Mouse (Mus musculus) heart, postnatal 10 days (tissue): Measurements from ENCODE around the gene Tnfsfm13. TPM values are rescaled to one million over a fixed set of nuclear protein-coding genes. Genes with fewer than 3 reads are reported as not detected.
"Not testable (repeated sequence)": the region's sequence is repeated elsewhere in the genome, so short reads cannot be mapped to it uniquely, and the experiment has no call there.

Experiments used
- DNase-seq, 2 experiments: peaks; one replicate each; pipeline ENCODE4 v3.0.0; 2021
- intact Hi-C: fragments of 180-260 bp; cut with DNase I; formaldehyde crosslinking; loops from one replicate; pipeline ENCODE4 v1.15.1; 2025
- total RNA-seq, 2 experiments: library from RNA; stranded (reverse); gene quantifications; 2 replicates each; pipeline ENCODE4 v1.2.3; 2021

Tnfsfm13 gene
- total RNA-seq = 1 to 10 TPM; 5.1 to 5.2 TPM

- peak; percentile 85 to 87 for DNase-seq
- intact Hi-C loops = no loop called here
Observed at GRCm38 (mm10) chr11:69695361-69696181, at the start of gene Tnfsfm13, which contains the start of gene Tnfsf12. TSS of gene Tnfsfm13 (minus strand) at chr11:69696098. TSS of gene Tnfsf12 (minus strand) at chr11:69695849.

GRCm38 (mm10) chr11:69731408-69731807 is 35.5 kb upstream of the Tnfsfm13 start:
- DNase-seq, intact Hi-C loops: not testable (repeated sequence)

GRCm38 (mm10) chr11:69729063-69729462 is 33.2 kb upstream of the Tnfsfm13 start:
- intact Hi-C loops = loop anchor here (5.0 kb wide), 1 partner anchor 148 kb away; the partner anchor contains the start of gene Tmem95
- DNase-seq = peak; percentile 30 to 69

- intact Hi-C loops = loop anchor here (5.0 kb wide), 1 partner anchor 151 kb away; the partner anchor contains the start of gene Tmem95
- DNase-seq = no peak
Observed at GRCm38 (mm10) chr11:69725951-69726350, 30.1 kb upstream of the Tnfsfm13 start.

GRCm38 (mm10) chr11:69723074-69723473 is 27.2 kb upstream of the Tnfsfm13 start:
- DNase-seq = no peak
- intact Hi-C loops = no loop called here

GRCm38 (mm10) chr11:69720852-69721251 is 25.0 kb upstream of the Tnfsfm13 start:
- intact Hi-C loops = no loop called here
- DNase-seq = no peak

GRCm38 (mm10) chr11:69719423-69719822 is 23.5 kb upstream of the Tnfsfm13 start:
- intact Hi-C loops = no loop called here
- no peak for DNase-seq

- intact Hi-C loops = no loop called here
- no peak for DNase-seq
Observed at GRCm38 (mm10) chr11:69718661-69719060, 22.8 kb upstream of the Tnfsfm13 start.

- no peak for DNase-seq
- intact Hi-C loops = no loop called here
Observed at GRCm38 (mm10) chr11:69716953-69717352, 21.1 kb upstream of the Tnfsfm13 start.

GRCm38 (mm10) chr11:69715929-69716328 is 20.0 kb upstream of the Tnfsfm13 start:
- DNase-seq = peak in 1 of 2 experiments; percentile 26
- intact Hi-C loops = loop anchor here (1.0 kb wide), 1 partner anchor 34 kb away; the partner anchor contains the start of gene Senp3

- intact Hi-C loops = loop anchor here (1.0 kb wide), 1 partner anchor 33 kb away; the partner anchor contains the start of gene Senp3
- peak in 1 of 2 experiments; percentile 51 for DNase-seq
Observed at GRCm38 (mm10) chr11:69715482-69715881, 19.6 kb upstream of the Tnfsfm13 start.

GRCm38 (mm10) chr11:69714636-69715329 is 18.9 kb upstream of the Tnfsfm13 start:
- intact Hi-C loops = loop anchor here (1.0 kb wide), 1 partner anchor 32 kb away; the partner anchor contains the start of gene Senp3
- DNase-seq = no peak

- intact Hi-C loops = no loop called here
Observed at GRCm38 (mm10) chr11:69712954-69713672, 17.2 kb upstream of the Tnfsfm13 start.

GRCm38 (mm10) chr11:69711082-69711481 is 15.2 kb upstream of the Tnfsfm13 start:
- DNase-seq = no peak
- intact Hi-C loops = no loop called here

More at GRCm38 (mm10) chr11:69712954-69713672, 17.2 kb upstream of the Tnfsfm13 start:
- DNase-seq = no peak

GRCm38 (mm10) chr11:69710470-69710869 is 14.6 kb upstream of the Tnfsfm13 start:
- intact Hi-C loops = no loop called here

GRCm38 (mm10) chr11:69709554-69710446 is 13.9 kb upstream of the Tnfsfm13 start:
- no peak for DNase-seq
- intact Hi-C loops = no loop called here

More at GRCm38 (mm10) chr11:69710470-69710869, 14.6 kb upstream of the Tnfsfm13 start:
- no peak for DNase-seq

- DNase-seq = no peak
- intact Hi-C loops = no loop called here
Observed at GRCm38 (mm10) chr11:69708614-69709265, 12.8 kb upstream of the Tnfsfm13 start.

- intact Hi-C loops = no loop called here
- DNase-seq = no peak
Observed at GRCm38 (mm10) chr11:69707873-69708381, 12.0 kb upstream of the Tnfsfm13 start.

- intact Hi-C loops = no loop called here
- no peak for DNase-seq
Observed at GRCm38 (mm10) chr11:69707480-69707847, 11.6 kb upstream of the Tnfsfm13 start.
